Mouse (Mus musculus): ENCODE measurements around the gene Kcnq1.

DNA sequence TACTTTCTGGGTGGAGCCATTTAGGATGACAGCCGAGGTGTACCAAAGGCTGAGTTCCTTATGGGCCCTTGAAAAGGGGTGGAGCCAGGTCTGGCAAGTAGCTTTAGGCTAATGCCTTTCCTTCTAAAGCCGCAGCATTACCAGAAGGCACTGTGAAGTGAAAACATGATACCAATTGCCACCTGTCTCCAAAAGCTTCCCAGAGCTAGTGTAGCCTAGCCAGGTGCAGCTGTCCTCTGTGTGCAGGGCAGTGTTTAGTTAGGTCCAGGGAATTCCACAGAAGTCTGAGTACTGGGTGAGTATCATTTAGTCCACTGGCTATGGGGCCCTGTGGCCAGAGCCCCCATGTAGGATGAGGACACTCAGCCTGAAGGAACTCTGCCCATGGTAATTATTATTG is 30.0 kb downstream of the Kcnq1 start:
- TF ChIP-seq CTCF (IDR thresholded peaks at IDR 0.05; ENCODE audit: insufficient read depth, low read length) = no peak
- no peak for TF ChIP-seq POLR2A (IDR thresholded peaks at IDR 0.05; ENCODE audit: borderline replicate concordance, extremely low read depth, low read depth, low read length)
